8 mouse cellular contexts compared by ENCODE assay signal in the genomic region with DNA sequence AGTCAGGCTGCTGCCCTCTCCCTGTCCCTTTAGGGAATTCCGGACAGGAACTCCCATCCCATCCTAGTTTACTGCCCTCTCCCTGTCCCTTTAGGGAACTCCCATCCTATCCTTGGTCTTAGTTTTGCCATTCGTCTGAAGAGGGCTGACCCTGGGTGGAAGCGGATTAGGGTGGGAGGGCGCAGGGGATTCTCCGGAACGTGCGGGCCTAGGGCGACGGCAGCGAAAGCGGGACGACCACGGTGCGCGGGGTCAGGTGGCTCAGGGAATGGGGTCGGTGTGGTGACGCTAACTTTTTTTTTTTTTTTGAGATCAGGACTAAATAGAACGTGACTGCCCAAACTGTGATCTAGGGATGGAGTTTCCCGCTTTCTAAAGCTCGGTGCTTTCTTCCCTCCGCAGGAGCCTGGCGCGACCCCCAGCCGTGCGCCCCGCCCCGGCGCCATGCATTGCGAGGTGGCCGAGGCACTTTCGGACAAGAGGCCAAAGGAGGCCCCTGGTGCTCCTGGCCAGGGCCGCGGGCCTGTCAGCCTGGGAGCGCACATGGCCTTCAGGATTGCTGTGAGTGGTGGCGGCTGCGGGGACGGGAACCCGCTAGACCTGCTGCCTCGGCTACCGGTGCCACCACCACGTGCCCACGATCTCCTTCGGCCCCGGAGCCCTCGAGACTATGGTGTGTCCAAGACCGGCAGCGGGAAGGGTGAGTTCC. TPM values are rescaled to one million over a fixed set of nuclear protein-coding genes. Genes with fewer than 3 reads are reported as not detected.
DNase-seq lines count a peak whose midpoint lies in the region; ATAC-seq and TF ChIP-seq lines count a peak whose summit lies in the region.

No protein-coding gene starts in this region.

- H3K9ac ChIP-seq in forebrain, embryonic 12.5 days = peak overlapping the region; percentile 68
- H3K9ac ChIP-seq in limb, embryonic 11.5 days (ENCODE audit: low read length) = peak overlapping the region; percentile 52

- peak overlapping the region; percentile 96 for H3K4me2 ChIP-seq in forebrain, embryonic 12.5 days
- peak overlapping the region; percentile 98 for H3K4me2 ChIP-seq in limb, embryonic 11.5 days (ENCODE audit: low read depth, severe bottlenecking)

- peak; percentile 3; the same call in 1 of the 2 replicates for ATAC-seq in forebrain, embryonic 12.5 days (ENCODE audit: low FRiP score)
- ATAC-seq in limb, embryonic 11.5 days (ENCODE audit: insufficient number of reproducible peaks, low FRiP score, low TSS enrichment, low read depth) = no peak

- peaks cover 24% of the 10 kb centered on the region for H3K4me1 ChIP-seq in forebrain, embryonic 12.5 days
- H3K4me1 ChIP-seq in limb, embryonic 11.5 days (ENCODE audit: control insufficient read depth, insufficient read depth, low read length) = peaks cover 16% of the 10 kb centered on the region

- H3K9me3 ChIP-seq in forebrain, embryonic 12.5 days = no peaks in the 10 kb centered on the region
- no peaks in the 10 kb centered on the region for H3K9me3 ChIP-seq in limb, embryonic 11.5 days (ENCODE audit: control insufficient read depth, low read length)

- no peaks in the 10 kb centered on the region for H3K36me3 ChIP-seq in forebrain, embryonic 12.5 days (replicated peaks)
- H3K36me3 ChIP-seq in limb, embryonic 11.5 days (ENCODE audit: control insufficient read depth, insufficient read depth, low read length) = no peaks in the 10 kb centered on the region

- peaks cover 72% of the 10 kb centered on the region for H3K27me3 ChIP-seq in forebrain, embryonic 12.5 days
- H3K27me3 ChIP-seq in limb, embryonic 11.5 days (ENCODE audit: control insufficient read depth, insufficient read depth, low read length) = peaks cover 39% of the 10 kb centered on the region

- intact Hi-C loops in left cerebral cortex, adult 2 months (cut with DNase I) = no loop called here
- intact Hi-C loops in left cerebral cortex, postnatal 36 days (cut with DNase I) = no loop called here

- DNase-seq in left cerebral cortex, adult 2 months (ENCODE audit: extremely low spot score in 1 of 2, low spot score in 2 of 2) = no peak
- DNase-seq in left cerebral cortex, postnatal 36 days (ENCODE audit: low spot score in 2 of 2) = no peak
- DNase-seq in limb, embryonic 11.5 days (ENCODE audit: low spot score) = no peak
- peak; percentile 47 for DNase-seq in retina, postnatal 1 day
- no peak for DNase-seq in urinary bladder, adult 18-20 months (ENCODE audit: low spot score in 2 of 2)
- no peak for DNase-seq in B cell, adult 2 months
- no peak for DNase-seq in urinary bladder, postnatal 10 days (ENCODE audit: low spot score)

- H3K27ac ChIP-seq in left cerebral cortex, adult 2 months = no peak overlapping the region
- no peak overlapping the region for H3K27ac ChIP-seq in forebrain, embryonic 12.5 days
- H3K27ac ChIP-seq in limb, embryonic 11.5 days (replicated peaks; ENCODE audit: low read depth, low read length) = no peak overlapping the region

- no peak for TF ChIP-seq CTCF in left cerebral cortex, adult 2 months (IDR thresholded peaks at IDR 0.05)

- H3K4me3 ChIP-seq in left cerebral cortex, adult 2 months = peak overlapping the region; percentile 66
- peak overlapping the region; percentile 64 for H3K4me3 ChIP-seq in forebrain, embryonic 12.5 days (replicated peaks)
- H3K4me3 ChIP-seq in limb, embryonic 11.5 days (ENCODE audit: low read depth, low read length) = peak overlapping the region; percentile 58

- 1% methylated on average over 46 of the region's 47 CpGs for WGBS in forebrain, embryonic 12.5 days
- under 1% methylated on average over 47 of the region's 47 CpGs for WGBS in limb, embryonic 11.5 days

RNA-seq across cellular contexts. Expression of a gene that starts 1.0 kb away (rescaled TPM):
- 1 to 10 TPM; 1.5 to 2.9 TPM for total RNA-seq in left cerebral cortex, adult 2 months (2021)
- total RNA-seq in left cerebral cortex, postnatal 36 days (2021) = 1 to 10 TPM; 1.1 to 1.7 TPM
- polyA plus RNA-seq in forebrain, embryonic 12.5 days (2016; fragmentation: Nextera tagmentation; extraction: Ambion mirVana) = 3.4 and 3.8 TPM in 2 replicates
- 6.8 and 7.8 TPM in 2 replicates for polyA plus RNA-seq in limb, embryonic 11.5 days (2014; fragmentation: Nextera tagmentation; extraction: Ambion mirVana)
